Mouse (Mus musculus) spleen, adult 12 weeks (tissue): ENCODE results near the gene Cend1.

Experiments used
- DNase-seq: peaks from one replicate; pipeline ENCODE4 v3.0.0; 2022; ENCODE audit warnings: low spot score

Gene Cend1

DNA sequence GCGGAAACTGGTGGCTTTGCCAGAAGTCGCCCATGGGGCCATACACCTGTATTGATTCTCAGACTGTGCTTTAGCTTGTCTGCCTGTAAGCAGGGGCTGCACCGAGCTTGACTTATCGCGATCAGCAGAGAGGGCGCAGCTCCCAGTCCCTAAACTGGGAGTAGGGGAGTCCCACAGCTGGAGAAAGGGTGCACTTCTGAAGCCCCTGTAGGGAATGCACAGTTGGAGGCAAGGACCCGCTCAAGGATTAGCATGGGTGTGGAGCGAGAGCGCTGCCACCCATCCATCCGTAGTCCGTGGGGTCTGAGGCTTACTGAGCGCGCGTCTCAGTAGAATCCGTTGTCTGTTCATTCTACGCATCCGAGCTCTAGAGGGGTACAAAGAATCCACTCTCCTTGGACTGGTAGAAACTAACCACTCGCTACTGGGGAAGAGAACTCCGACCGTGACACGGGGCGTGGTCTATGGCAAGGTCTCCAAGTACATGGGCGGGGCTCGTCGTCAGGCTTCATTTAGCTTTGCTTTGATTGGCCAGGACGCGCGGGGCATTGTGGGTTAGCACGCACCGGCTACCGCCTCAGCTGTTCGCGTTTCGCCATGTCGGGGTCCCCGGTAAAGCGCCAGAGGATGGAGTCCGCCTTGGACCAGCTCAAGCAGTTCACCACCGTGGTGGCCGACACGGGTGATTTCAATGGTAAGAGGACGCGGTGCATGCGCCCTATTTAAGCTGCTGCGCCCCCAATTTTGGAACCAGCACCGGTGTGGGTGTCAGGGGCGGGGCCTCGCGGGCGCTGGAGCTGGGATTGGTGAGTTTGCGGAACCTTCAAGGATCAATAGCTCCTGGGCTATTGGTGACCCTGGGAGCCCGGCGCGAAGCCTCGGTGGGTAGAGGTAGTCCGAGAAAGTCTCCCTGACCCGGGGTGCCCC, 37.4 kb downstream of the Cend1 start, which contains the start of gene Taldo1:
Taldo1 (plus strand) TSS at position 575 of the 927 bp plus-strand sequence.
- DNase-seq = peak; percentile 97

GRCm38 (mm10) chr7:141390326-141391259, 38.7 kb downstream of the Cend1 start:
- DNase-seq = no peak

- no peak for DNase-seq
Measured at GRCm38 (mm10) chr7:141388487-141389109, 40.7 kb downstream of the Cend1 start.

- no peak for DNase-seq
Measured at GRCm38 (mm10) chr7:141387807-141388486, 41.3 kb downstream of the Cend1 start.

DNA sequence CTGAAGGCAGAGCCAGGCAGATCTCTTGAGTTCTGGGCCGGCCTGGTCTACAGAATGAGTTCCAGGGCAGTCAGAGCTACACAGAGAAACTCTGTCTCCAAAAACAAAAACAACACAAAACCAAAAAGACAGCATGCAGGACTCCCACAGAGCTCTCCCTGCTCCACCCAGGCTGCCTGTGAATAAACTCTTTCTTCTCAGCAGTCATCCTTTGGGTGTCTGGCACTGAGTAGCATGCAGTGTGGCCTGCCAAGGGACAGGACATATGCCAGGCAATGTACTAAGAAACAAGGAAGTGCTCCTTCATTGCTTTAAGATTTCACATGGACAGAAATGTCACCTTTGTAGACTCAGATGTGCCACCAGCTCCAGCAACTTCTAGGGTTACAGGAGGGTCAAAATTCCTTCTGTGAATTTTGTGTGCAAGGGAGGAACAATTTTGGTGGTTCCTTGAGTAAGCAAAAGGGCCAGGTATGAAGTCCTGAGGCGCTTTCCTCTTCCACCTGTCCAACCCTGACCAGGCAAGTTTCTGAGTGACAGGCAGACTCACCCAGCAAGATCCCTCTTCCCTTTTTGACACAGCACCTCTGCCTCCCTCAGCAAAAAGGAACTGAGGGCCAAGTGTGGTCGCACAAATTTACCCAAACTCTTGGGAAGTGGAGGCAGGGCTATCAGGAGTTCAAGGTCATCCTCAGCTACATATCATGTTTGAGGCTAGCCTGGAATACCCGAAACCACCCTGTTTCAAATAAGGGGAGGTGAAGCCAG, 48.0 kb downstream of the Cend1 start:
- DNase-seq = no peak

DNA sequence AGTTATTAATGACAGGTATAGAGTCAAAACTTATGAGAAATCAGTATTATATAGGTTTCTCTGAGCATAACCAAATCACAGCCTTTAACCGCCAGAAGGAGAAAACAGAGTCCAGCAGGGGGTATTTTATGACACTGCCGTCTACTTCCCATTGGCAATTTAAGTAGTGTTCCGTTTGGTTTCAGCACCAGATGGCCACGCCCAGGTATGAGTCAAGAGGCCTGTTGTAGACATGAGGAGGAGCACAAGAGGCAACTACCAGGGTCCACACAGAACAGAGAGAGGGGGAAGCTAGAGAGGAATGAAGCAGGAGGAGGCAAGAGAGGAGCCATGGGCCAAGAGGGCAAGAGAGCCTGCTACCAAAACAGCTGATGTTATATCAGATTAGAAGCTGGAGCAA, 49.7 kb downstream of the Cend1 start:
- no peak for DNase-seq
